Mouse (Mus musculus) liver, embryonic 11.5 days (tissue): ENCODE measurements around the gene Ppp1r9a. TPM values are rescaled to one million over a fixed set of nuclear protein-coding genes. Genes with fewer than 3 reads are reported as not detected.

Experiments used
- ATAC-seq: fragments of 200-750 bp; cut with Nextera tagmentation; replicated peaks from 2 replicates; pipeline ENCODE4 v1.8.0; 2017; ENCODE audit warnings: moderate number of reproducible peaks, mild to moderate bottlenecking, moderate TSS enrichment, moderate library complexity; ENCODE audit not compliant: low FRiP score
- DNase-seq: peaks from one replicate; pipeline ENCODE4 v3.0.0-alpha.2; 2017; ENCODE audit warnings: low spot score
- H3K27ac ChIP-seq: fragments of 300-500 bp; sonication (generic); 2 replicates; pipeline ENCODE4 v1.5.1; 2014; ENCODE audit warnings: mild to moderate bottlenecking, low read depth, low read length, control low read depth
- H3K27me3 ChIP-seq: fragments of 300-500 bp; sonication (generic); replicated peaks from 2 replicates; pipeline ENCODE4 v1.6.1; 2014; ENCODE audit warnings: low read length, mixed read lengths; ENCODE audit not compliant: control insufficient read depth, insufficient read depth
- H3K36me3 ChIP-seq: fragments of 300-500 bp; sonication (generic); 2 replicates; pipeline ENCODE4 v1.6.1; 2014; ENCODE audit warnings: mild to moderate bottlenecking, low read length, moderate library complexity, mixed read lengths; ENCODE audit not compliant: control insufficient read depth, insufficient read depth
- H3K4me1 ChIP-seq: fragments of 300-500 bp; sonication (generic); replicated peaks from 2 replicates; pipeline ENCODE4 v1.6.1; 2014; ENCODE audit warnings: low read length, mixed read lengths; ENCODE audit not compliant: control insufficient read depth, insufficient read depth
- H3K4me2 ChIP-seq: fragments of 300-500 bp; sonication (generic); 2 replicates; pipeline ENCODE4 v1.6.1; 2014; ENCODE audit warnings: mild to moderate bottlenecking, control low read depth, moderate library complexity
- H3K4me3 ChIP-seq: fragments of 300-500 bp; sonication (generic); 2 replicates; pipeline ENCODE4 v1.5.1; 2014; ENCODE audit warnings: low read depth, low read length, control low read depth
- H3K9ac ChIP-seq: fragments of 300-500 bp; sonication (generic); 2 replicates; pipeline ENCODE4 v1.6.1; 2014; ENCODE audit warnings: low read depth, low read length, control low read depth
- H3K9me3 ChIP-seq: fragments of 300-500 bp; sonication (generic); 2 replicates; pipeline ENCODE4 v1.6.1; 2016; ENCODE audit warnings: low read length, inconsistent platforms, mixed read lengths; ENCODE audit not compliant: control insufficient read depth
- WGBS: fragments of 180-500 bp; shearing (Covaris S2); extraction: QIAGEN DNeasy Blood & Tissue Kit; methylation state at CpG from one replicate; pipeline ENCODE4 v1.1.7; 2014; 5-methylcytosine and 5-hydroxymethylcytosine counted together
- polyA plus RNA-seq: library from polyadenylated mRNA; unstranded; fragments of >200 nt; fragmentation: Nextera tagmentation; extraction: Ambion mirVana; gene quantifications from 2 replicates; pipeline ENCODE4 v1.2.1, GENCODE M21; 2014

Ppp1r9a gene
- polyA plus RNA-seq, 1 experiment from 2014 or later, result 17.6 TPM

GRCm38 (mm10) chr6:5114857-5115256 lies 212.1 kb downstream of the Ppp1r9a start:
- Histone ChIP-seq H3K4me1 (peaks cover 8% of the 10 kb centered on the region; the same call in 1 of the 2 replicates), H3K9ac (no peak overlapping the region), H3K36me3 (peaks cover 2% of the 10 kb centered on the region; the same call in 1 of the 2 replicates), H3K4me2 (no peak overlapping the region), H3K27ac (no peak overlapping the region), H3K27me3 (no peaks in the 10 kb centered on the region), H3K9me3 (no peaks in the 10 kb centered on the region), H3K4me3 (no peak overlapping the region)
- DNase-seq, result no peak
- ATAC-seq, result no peak
- 85% methylated on average over 7 of the region's 7 CpGs for WGBS

GRCm38 (mm10) chr6:5119181-5119910 lies 216.6 kb downstream of the Ppp1r9a start:
- H3K4me1 ChIP-seq, result no peaks in the 10 kb centered on the region
- no peaks in the 10 kb centered on the region for H3K27me3 ChIP-seq
- WGBS, result 84% methylated on average over 15 of the region's 15 CpGs
- no peak overlapping the region for H3K4me2 ChIP-seq
- no peak for DNase-seq
- ATAC-seq, result no peak; the same call in 1 of the 2 replicates
- H3K36me3 ChIP-seq, result peaks cover 2% of the 10 kb centered on the region; the same call in 1 of the 2 replicates
- H3K27ac ChIP-seq, result no peak overlapping the region
- H3K9me3 ChIP-seq, result no peaks in the 10 kb centered on the region
- H3K9ac ChIP-seq, result no peak overlapping the region
- no peak overlapping the region for H3K4me3 ChIP-seq

- H3K27ac ChIP-seq, result no peak overlapping the region
- H3K36me3 ChIP-seq, result peaks cover 2% of the 10 kb centered on the region; the same call in 1 of the 2 replicates
- no peaks in the 10 kb centered on the region for H3K9me3 ChIP-seq
- H3K4me3 ChIP-seq, result no peak overlapping the region
- no peaks in the 10 kb centered on the region for H3K27me3 ChIP-seq
- DNase-seq, result no peak
- WGBS, result 78% methylated on average over 3 of the region's 3 CpGs
- no peak for ATAC-seq
- H3K4me1 ChIP-seq, result no peaks in the 10 kb centered on the region
- H3K4me2 ChIP-seq, result no peak overlapping the region
- no peak overlapping the region for H3K9ac ChIP-seq
Measured at GRCm38 (mm10) chr6:5120229-5120628, 217.5 kb downstream of the Ppp1r9a start.

- H3K4me3 ChIP-seq, result no peak overlapping the region
- no peaks in the 10 kb centered on the region for H3K4me1 ChIP-seq
- 89% methylated on average over 14 of the region's 14 CpGs for WGBS
- no peak overlapping the region for H3K27ac ChIP-seq
- no peak for ATAC-seq
- H3K27me3 ChIP-seq, result no peaks in the 10 kb centered on the region
- DNase-seq, result no peak
- no peaks in the 10 kb centered on the region for H3K9me3 ChIP-seq
- H3K36me3 ChIP-seq, result no peaks in the 10 kb centered on the region
- no peak overlapping the region for H3K4me2 ChIP-seq
- H3K9ac ChIP-seq, result no peak overlapping the region
Measured at GRCm38 (mm10) chr6:5129364-5130093, 226.8 kb downstream of the Ppp1r9a start.

GRCm38 (mm10) chr6:5134986-5135385 lies 232.3 kb downstream of the Ppp1r9a start:
- DNase-seq (no peak), ATAC-seq (no peak)
- H3K27me3 ChIP-seq, result no peaks in the 10 kb centered on the region
- no peaks in the 10 kb centered on the region for H3K4me1 ChIP-seq
- no peak overlapping the region for H3K9ac ChIP-seq
- H3K36me3 ChIP-seq, result no peaks in the 10 kb centered on the region
- no peak overlapping the region for H3K4me3 ChIP-seq
- no peak overlapping the region for H3K27ac ChIP-seq
- 69% methylated on average over 6 of the region's 6 CpGs for WGBS
- no peaks in the 10 kb centered on the region for H3K9me3 ChIP-seq
- no peak overlapping the region for H3K4me2 ChIP-seq

- WGBS, result 87% methylated on average over 6 of the region's 6 CpGs
- H3K4me2 ChIP-seq, result no peak overlapping the region
- no peak for ATAC-seq
Measured at GRCm38 (mm10) chr6:5136046-5136445, 233.3 kb downstream of the Ppp1r9a start.

GRCm38 (mm10) chr6:5138875-5139631 lies 236.3 kb downstream of the Ppp1r9a start:
- no peaks in the 10 kb centered on the region for H3K9me3 ChIP-seq
- WGBS, result 93% methylated on average over 12 of the region's 12 CpGs
- H3K27ac ChIP-seq, result no peak overlapping the region
- H3K9ac ChIP-seq, result no peak overlapping the region
- no peak for DNase-seq
- no peaks in the 10 kb centered on the region for H3K27me3 ChIP-seq
- H3K4me1 ChIP-seq, result no peaks in the 10 kb centered on the region
- ATAC-seq, result no peak
- H3K36me3 ChIP-seq, result no peaks in the 10 kb centered on the region
- H3K4me2 ChIP-seq, result no peak overlapping the region
- no peak overlapping the region for H3K4me3 ChIP-seq

More at GRCm38 (mm10) chr6:5136046-5136445, 233.3 kb downstream of the Ppp1r9a start:
- no peak overlapping the region for H3K9ac ChIP-seq
- no peak overlapping the region for H3K4me3 ChIP-seq
- no peaks in the 10 kb centered on the region for H3K36me3 ChIP-seq
- H3K27ac ChIP-seq, result no peak overlapping the region
- no peaks in the 10 kb centered on the region for H3K27me3 ChIP-seq
- H3K9me3 ChIP-seq, result no peaks in the 10 kb centered on the region
- H3K4me1 ChIP-seq, result no peaks in the 10 kb centered on the region
- no peak for DNase-seq

GRCm38 (mm10) chr6:5139666-5140065 lies 236.9 kb downstream of the Ppp1r9a start:
- 90% methylated on average over 9 of the region's 9 CpGs for WGBS
- H3K9ac ChIP-seq, result no peak overlapping the region
- H3K36me3 ChIP-seq, result no peaks in the 10 kb centered on the region
- H3K27ac ChIP-seq, result no peak overlapping the region
- ATAC-seq (no peak), DNase-seq (no peak)
- H3K9me3 ChIP-seq, result no peaks in the 10 kb centered on the region
- no peaks in the 10 kb centered on the region for H3K4me1 ChIP-seq
- no peaks in the 10 kb centered on the region for H3K27me3 ChIP-seq
- H3K4me2 ChIP-seq, result no peak overlapping the region
- H3K4me3 ChIP-seq, result no peak overlapping the region
